Mouse (Mus musculus) heart, adult 2 months (tissue): ENCODE measurements around the gene Exoc4.

ENCODE experiments used
- EP300 ChIP-seq: fragments of 200-500 bp; IDR thresholded peaks from 2 replicates; pipeline ENCODE4 v1.6.1; 2011; ENCODE audit warnings: low read depth, low read length, control low read depth; ENCODE audit not compliant: insufficient read depth
- POLR2A ChIP-seq: fragments of 200-500 bp; IDR thresholded peaks from 2 replicates; pipeline ENCODE4 v1.6.1; 2011; ENCODE audit warnings: mild to moderate bottlenecking, low read depth, low read length, control low read depth; ENCODE audit not compliant: insufficient read depth

GRCm38 (mm10) chr6:33683533-33683932, 434.6 kb downstream of the Exoc4 start:
- TF ChIP-seq EP300 (no peak), POLR2A (no peak)
